Mouse (Mus musculus) embryo, embryonic 10.5 days (tissue): ENCODE data around the gene Asf1b.
A peak's percentile ranks its signal among the peaks of the same experiment; 100 is the strongest.

ENCODE experiments used
- DNase-seq: peaks from one replicate; pipeline ENCODE4 v3.0.0-alpha.2; 2015; ENCODE audit warnings: low spot score

The Asf1b gene

DNA sequence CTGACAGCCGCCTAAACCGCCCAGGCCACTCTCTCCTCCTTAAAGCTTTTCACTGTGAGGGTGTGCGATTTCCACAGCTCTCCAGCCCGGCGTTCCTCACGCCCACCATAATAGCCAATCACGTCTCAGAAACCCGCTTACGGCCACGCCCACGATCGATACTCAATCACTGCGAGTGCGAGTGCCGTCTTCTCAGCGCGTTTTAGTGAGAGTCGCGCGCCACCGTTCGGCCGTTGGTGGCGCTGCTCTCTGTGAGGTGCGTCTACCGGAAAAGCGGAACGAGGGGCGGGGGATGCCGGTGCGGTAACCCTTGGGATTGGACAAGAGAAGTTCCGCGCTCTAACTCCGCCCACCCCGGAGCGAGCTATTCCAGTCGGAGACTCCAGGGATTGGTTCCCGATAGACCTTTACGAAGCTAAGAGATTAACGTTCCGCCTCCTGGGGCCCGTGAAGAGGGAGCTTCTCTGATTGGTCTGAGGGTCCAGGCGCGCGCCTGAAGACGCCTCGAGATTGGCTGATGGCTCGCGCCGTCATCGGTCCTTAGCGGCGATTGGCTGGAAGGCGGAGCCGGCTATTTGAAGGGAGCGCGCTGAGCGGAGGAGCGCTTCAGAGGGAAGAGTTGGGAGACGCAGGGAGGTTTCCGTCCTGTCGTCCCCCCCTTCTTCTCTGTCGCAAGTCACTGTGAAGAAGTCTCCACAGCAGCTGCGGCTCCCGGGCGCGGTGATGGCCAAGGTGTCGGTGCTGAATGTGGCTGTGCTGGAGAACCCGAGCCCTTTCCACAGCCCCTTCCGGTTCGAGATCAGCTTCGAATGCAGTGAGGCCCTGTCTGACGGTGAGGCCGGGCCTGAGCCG lies at the start of gene Asf1b, which contains the start of gene Gm10644:
Asf1b (plus strand) TSS at position 402 of the 852 bp plus-strand sequence.
Gm10644 (minus strand) TSS at position 100 of the 852 bp plus-strand sequence.
- peak; percentile 100 for DNase-seq

DNA sequence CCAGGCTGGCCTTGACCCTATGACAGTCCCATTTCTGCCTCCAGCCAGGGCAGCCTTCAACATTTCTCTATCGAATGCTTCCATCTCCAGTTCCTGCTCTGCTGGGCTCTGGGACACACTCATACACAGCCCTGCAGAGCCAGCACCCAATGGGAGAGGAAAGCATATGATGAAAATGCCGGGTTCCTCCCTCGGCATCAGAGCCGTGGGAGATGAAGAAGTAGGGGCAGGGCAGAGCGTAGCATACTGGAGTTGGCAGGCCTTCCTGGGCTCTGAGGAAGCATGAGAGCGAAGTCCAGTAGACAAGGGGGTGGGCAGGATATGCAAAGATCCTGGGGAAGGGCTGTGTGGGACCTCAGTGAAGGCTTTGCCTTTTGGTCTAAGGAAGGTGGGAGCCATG lies 46.7 kb upstream of the Asf1b start:
- no peak for DNase-seq

DNA sequence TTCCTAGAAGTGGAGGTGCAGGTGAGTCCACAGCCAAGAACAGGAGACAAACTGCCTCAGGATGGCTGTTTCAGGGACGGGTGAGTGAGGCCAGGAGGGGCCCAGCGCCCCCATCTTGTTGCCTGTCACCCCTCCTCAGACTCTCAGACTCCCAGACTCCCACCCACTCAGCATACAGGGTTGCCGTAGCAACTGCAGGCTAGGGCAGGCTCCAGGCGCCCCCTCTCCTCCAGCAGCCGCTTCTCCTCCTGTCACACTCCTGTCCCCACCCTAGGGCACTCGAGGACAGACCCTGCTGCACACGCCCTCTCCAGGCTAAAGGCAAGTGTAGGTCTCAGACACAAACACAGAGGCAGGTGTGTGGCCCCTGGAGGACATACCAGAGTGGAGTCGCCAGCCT lies 46.0 kb upstream of the Asf1b start:
- DNase-seq = no peak

DNA sequence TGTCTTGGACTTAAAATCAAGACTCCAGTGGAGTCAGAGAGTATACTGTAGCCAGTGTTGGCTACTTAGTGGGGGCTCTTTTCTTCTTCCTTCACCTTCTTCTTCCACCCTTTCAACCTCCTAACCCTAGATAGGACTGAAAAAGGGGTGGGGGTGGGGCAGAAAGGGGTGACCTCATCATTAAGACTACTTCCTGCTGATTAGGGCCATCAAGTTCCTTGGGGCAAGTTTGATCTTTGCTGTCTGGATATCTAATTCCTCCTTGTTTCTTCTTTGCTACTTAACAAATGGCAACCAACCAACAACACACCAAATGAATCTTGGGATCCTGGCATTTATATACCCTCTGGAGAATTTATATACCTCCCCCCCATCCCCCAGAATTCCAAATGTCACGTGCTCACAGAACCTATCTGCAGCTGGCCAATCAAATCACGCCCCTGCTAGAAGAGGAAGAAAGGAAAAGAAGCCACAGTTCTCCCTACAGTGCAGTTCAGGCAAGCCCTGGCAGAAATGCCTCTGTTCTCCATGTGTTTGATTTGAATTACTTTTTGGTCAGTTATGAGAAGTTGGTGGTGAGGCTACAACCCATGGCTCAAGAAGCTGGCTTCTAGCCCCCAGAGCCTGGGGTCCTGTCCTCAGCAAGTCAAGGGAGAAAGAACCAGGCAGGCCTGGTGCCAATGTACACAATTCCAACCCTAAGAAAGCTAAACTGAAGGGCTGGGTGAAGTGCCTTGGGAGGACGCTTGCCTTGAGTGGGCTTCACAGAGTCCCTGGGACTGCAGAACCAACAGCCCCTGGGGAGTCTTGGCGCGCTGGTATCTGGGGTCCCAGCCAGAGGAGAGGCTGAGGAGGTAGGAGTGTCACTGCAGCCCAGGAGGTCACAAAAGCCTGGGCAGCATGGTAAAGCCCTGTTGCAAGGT lies 43.2 kb upstream of the Asf1b start:
- no peak for DNase-seq

DNA sequence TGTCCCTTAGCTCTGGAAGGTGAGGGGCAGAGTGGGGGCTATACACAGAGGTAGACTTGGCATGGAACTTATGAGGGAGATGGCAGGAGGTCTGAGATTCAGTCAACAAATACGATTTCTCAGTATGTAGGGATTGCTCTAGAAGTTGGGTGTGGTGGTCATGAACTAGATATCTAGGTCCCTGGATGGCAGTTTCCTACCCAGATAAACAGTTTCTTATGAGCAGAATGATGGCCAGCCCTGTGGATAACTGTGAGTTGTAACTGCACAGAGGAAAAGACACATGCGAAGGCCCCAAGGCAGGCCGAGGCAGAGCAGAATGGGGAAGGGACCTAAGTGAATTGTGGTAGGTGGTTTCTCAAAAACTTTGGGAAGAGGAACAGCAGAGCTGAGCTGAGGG lies 41.1 kb upstream of the Asf1b start:
- no peak for DNase-seq

DNA sequence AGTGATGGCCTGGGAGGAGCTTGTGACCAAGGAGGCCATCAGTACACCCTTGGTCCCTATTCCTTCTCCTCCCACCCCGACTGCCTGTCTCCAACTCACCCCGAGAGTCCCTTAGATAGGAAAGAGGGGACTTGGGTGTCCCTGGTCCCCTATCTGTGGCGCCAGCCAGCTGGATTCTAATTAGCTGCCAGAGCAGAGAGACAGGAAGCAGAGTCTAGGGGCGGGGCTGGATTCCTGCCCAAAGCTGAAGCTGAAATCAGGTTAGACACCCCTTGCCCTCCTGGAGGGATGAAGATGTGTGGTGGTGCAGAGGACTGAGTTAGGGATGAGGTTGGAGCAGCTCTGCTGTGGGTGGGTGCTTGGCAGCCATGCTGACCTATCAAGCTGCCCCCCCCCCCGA lies 40.4 kb upstream of the Asf1b start:
- DNase-seq = no peak

DNA sequence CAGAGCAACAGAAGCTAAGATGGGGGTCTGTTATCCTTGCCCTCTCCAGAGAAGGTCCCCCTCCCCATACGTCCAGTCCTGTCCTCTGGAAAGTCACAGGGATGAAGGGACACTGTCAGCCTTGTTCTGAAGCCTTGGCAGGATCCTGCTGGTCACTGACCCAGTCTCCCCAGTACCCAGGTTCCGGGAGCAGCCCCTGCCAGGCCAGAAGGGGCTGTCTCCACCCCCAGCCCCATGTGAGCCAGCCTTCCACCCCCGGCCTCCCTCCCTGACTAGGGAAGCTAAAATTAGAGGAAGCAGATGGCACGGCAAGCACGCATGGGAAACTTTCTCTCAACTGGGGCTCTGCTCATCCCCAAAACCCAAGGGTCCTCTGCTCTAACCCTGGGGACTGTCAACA lies 39.3 kb upstream of the Asf1b start:
- DNase-seq = no peak

DNA sequence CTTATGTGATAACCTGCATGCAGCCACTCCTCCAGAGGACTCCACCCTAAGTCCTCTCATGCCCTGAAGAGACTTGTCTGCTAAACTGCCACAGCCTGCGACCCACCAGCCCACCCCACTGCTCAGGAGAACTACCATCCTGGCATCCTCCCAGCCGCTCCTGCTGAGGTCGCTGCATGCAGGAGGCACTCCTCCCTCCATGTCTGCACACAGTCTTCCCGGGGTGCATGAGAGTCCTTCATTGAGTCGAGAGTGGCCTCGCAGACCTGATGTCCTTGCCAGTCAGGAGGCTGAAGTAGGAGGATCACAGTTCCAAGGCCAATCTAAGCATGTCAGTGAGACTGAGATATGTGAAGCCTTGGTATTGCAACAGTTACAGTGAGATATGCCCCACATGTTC lies 37.7 kb upstream of the Asf1b start:
- DNase-seq = no peak

DNA sequence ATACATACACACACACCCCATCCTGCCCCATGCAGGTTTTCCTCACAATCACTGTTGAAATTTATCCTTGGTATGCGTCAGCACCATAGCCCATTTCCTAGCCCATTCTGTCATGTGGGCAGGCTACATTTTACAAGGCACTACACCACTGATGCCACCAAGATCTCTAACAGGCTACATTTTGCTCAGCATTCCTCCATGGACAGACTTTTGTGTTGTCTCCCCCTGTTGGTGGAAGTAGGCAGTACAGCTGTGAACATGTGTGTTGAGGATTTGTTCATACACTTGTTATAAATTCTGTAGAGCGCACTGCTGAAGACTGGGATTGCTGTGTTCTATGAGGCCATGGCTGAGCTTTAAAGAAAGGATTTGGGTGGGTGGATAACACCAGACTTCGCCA lies 33.7 kb upstream of the Asf1b start:
- DNase-seq = peak; percentile 91

DNA sequence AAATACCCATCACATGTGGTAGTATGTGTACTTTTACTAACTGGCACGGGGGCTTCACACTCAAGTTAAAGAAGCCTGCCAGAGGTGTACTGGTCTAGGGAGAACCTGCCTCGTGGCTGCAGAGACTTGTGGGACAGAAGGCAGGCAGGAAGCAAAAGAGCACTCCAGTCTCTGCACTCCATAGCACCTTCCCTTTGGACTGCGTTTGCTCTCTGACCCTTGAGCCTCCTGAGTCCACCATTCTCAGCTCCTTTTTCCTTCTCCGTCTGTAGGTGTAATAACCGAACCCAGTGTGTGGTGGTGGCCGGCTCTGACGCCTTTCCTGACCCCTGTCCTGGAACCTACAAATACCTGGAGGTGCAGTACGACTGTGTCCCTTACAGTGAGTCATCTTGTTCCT lies 32.6 kb upstream of the Asf1b start:
- DNase-seq = no peak

DNA sequence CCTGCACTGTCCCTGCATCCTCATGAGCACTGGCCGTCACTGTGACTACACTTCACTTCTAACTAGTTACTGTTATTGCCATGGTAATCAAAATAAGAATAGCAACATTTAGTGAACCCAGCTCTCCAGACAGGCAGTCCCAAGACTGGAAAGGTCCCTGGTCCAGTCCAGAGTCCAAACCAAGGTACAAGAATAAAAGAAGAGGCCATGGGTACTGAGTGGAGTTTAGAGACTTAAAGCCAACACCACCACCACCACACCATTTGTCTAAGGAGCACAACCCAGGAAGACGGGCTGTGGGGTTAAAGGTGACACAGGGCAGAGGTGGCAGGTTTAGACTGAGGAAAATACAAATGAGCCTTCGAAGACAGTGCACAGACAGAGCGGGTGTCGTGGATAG lies 30.7 kb upstream of the Asf1b start:
- no peak for DNase-seq

DNA sequence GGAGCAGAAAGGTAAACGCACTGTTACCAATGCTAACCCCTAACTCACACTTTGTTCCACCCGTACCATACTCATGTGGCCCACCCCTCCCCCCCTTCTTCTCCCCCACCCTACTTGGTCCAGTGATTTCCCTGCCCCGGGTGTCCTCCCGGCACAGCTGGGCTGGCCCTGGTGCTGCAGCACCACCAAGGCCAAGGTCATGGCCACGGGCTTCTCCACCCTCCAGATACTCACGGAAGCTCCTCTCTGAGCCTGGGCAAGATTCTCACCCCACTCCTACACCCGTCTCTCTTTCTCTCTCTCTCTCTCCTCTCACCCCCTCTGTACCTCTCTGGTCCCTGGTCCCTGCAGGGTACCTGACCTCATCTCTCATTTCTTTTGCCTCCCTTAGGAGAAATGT lies 29.0 kb upstream of the Asf1b start:
- no peak for DNase-seq

DNA sequence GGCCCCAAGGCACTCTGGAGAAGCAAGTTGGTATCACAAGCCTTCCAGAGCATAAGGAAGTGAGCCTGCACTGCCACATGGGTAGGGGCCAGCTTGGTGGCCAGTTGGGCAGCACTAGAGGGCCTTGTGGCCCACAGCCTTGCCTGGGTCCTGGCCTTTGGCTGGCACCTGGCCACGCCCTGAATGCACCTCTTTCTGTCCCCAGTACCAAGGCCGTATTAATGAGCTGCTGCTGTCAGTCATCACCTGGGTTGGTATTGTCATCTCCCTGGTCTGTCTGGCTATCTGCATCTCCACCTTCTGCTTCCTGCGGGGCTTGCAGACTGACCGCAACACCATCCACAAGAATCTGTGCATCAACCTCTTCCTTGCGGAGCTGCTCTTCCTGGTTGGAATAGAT lies 21.1 kb upstream of the Asf1b start:
- DNase-seq = no peak

DNA sequence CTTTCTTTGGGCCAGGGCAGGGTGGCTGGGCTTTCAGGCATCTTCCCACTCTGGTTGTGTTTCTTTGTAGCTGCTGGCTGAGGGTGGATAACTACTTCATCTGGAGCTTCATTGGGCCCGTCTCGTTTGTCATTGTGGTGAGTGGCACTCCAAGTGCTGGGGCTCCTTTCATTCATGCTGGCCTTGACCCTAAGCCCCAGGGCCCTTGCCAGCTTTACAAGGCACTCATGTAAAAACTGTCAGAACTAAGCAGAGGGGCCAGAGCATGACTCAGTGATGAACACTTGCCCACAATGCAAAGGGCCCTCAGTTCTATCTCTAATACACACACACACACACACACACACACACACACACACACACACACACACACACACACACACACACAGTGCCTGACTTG lies 20.3 kb upstream of the Asf1b start:
- DNase-seq = no peak

DNA sequence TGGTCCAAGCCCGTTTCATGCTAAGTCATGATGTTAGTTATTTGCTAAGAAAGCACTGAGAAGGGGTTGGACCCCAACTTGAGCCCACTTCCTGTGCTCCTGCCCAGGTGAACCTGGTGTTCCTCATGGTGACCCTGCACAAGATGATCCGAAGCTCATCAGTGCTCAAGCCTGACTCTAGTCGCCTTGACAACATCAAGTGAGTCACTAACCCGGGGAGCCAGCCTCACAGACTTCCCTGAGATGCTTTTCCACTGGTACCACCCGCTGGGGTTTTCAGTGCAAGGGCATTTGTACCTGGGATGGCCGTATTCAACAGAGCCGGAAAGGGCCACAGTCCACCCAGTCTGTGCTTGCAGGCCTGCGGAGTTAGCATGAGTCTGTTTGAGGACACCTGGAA lies 19.9 kb upstream of the Asf1b start:
- DNase-seq = no peak

DNA sequence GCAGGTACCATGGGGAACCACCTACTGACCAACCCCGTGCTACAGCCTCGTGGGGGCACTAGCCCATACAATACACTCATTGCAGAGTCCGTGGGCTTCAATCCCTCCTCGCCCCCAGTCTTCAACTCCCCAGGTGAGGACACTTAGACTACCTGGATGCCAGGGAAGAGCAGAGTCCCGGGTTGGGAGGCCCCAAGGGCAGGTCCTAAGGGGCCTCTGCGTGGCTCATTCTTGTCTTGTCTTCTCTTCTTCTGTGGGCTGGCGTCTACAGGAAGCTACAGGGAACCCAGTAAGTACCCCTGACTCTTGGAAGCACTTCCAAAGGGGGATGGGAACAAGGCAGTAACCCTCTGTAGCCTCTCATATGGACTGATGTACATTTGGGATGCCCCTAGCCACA lies 17.7 kb upstream of the Asf1b start:
- no peak for DNase-seq

DNA sequence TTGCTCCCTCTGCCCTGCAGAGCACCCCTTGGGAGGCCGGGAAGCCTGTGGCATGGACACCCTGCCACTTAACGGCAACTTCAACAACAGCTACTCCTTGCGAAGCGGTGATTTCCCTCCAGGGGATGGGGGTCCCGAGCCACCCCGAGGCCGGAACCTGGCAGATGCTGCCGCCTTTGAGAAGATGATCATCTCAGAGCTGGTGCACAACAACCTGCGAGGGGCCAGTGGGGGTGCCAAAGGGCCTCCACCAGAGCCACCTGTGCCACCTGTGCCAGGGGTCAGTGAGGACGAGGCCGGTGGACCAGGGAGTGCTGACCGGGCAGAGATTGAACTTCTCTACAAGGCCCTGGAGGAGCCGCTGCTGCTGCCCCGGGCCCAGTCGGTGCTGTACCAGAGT lies 17.0 kb upstream of the Asf1b start:
- no peak for DNase-seq

DNA sequence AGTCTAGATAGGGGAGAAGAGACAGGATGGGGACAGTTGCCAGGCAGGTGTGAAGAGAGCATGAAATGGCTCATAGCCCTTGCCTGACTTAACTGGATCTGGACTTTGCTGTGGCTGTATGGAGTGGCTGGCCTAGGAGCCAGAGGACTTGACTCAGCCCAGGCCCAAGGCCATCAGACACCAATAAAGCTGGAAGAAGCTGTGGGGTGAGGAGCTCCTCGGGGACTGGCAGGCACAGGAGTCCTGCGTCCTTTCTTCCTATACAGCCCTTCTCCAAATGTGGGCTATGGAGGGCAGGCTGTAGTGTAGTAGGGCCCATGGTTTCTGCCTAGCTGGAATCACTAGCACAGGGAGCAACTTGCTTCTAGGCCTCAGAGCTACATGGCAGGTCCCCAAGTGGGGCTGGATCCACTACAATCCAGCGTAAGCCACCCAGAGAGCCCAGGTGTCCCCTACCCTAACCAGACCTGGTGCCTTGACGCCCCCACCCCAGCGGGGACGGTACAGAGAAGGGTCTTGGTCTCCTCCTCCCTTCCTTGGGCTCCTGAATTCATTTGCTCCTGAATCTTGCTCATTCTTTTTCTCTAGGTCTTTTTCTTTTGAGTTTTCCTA lies 14.1 kb upstream of the Asf1b start:
- DNase-seq = no peak

DNA sequence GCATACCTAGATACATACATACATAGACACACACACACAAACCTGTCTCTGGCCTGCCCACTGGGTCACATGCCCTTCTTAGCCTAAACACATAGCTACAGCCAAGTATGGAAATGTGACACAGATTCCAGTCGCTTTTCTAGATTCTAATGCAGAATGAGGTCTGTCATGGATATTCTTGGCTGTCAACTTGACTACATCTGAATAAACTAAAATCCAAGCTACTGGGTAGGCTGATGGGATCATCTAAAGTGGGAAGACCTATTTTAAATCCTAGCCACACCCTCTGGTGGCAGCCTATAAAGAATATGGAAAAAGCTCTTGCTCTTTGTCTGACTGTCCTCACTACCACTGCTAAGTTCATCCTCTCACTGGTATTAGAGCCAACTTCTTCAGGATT lies 12.9 kb upstream of the Asf1b start:
- DNase-seq = no peak

DNA sequence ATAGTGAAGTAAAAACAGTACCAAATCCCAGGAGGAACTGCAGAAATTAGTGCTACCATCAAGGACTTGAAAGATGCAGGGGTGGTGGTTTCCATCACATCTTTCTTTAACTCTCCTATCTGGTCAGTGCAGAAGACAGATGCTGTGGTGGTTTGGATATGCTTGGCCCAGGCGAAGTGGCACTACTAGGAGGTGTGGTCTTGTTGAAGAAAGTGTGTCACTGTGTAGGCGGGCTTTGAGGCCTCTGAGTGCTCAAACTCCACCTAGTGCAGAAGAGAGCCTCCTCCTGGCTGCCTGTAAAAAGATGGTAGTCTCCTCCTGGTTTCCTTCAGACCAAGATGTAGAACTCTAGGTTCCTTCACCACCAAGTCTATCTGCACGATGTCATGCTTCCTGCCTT lies 9.8 kb upstream of the Asf1b start:
- no peak for DNase-seq

DNA sequence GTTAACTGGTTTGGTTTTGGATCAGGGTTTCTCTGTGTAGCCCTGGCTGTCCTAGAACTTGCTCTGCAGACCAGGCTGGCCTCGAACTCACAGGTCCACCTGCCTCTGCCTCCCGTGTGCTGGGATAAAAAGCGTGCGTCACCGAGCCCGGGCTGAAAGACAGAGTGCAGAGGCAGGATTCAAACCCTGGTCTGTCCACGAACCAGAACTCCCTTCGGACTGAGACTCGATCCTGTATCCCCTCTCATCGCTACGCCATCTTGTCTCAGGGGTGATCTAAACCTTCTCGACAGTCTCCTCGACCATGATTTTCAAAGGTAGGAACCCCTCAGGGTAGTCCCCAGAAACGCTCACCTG lies 580 bp upstream of the Asf1b start:
- no peak for DNase-seq

DNA sequence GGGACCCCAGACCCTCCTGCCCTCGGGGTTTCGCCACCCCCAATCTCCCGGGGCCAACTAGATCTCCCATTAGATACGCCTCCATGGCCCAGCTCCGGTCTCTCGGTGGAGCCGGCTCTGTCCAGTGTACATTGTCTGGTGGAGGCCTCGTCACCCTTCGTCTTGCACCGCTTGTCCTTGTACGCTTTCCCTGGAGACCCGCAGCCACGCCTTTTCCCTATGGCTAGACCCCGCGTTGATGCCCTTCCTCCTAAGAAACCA lies 581 bp downstream of the Asf1b start:
- DNase-seq = no peak

DNA sequence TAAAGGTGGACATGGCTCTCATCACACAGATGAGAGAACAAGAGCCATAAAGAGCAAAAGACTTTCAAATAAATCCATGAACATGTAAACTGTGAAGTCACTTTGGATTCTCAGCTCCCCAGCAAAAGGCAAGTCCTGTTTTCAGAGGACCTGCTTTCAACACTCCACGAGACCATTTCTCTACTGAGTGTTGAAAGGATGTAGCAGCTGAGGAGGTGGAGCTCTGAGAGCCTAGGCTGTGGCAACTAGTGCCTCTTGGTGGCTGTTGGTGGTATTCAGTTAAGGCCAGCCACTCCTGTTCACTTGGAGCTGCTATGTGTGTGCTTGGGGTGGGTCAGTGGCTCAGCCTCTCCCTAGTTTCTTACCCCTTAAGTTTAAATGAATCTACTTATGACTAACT lies 1.5 kb downstream of the Asf1b start:
- peak; percentile 64 for DNase-seq
